Mouse (Mus musculus): ENCODE results near the gene Ranbp1.
"Not testable (repeated sequence)": the region's sequence is repeated elsewhere in the genome, so short reads cannot be mapped to it uniquely, and the experiment has no call there.

DNA sequence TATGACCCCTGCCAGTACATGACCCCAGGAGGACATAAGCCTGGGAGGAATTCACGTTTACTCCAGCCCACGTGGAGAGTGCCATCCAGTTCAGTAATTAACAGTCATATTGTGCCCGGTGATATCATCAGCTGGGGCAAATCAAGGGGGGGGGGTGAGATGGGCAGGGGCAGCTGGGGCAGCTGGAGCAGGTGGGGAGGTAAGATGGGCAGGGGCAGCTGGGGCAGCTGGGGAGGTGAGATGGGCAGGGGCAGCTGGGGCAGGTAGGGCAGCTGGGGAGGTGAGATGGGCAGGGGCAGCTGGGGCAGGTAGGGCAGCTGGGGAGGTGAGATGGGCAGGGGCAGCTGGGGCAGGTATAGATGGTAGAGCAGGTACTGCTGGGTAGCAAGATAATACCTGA is 53.0 kb downstream of the Ranbp1 start:
- not testable (repeated sequence) for TF ChIP-seq GATA1, TAL1 (IDR thresholded peaks at IDR 0.05; ENCODE audit: low read length)
